Mouse (Mus musculus) gonadal fat pad, adult 2 months (tissue): Measurements from ENCODE around the gene Zfp947. TPM values are rescaled to one million over a fixed set of nuclear protein-coding genes. Genes with fewer than 3 reads are reported as not detected.
"Not testable (repeated sequence)": the region's sequence is repeated elsewhere in the genome, so short reads cannot be mapped to it uniquely, and the experiment has no call there.

Experiments
- DNase-seq: peaks from one replicate; pipeline ENCODE4 v3.0.0-alpha.2; 2012; ENCODE audit warnings: low read depth
- polyA plus RNA-seq: library from polyadenylated mRNA; depleted of rRNA; stranded (reverse); fragments of >200 nt; gene quantifications from 2 replicates; pipeline ENCODE4 v1.2.3, GENCODE M21; 2012; rRNA removed

Gene Zfp947
- 0.30 and 0.43 TPM in 2 replicates for polyA plus RNA-seq

GRCm38 (mm10) chr17:22165722-22166294, at the start of gene Zfp947:
TSS of gene Zfp947 (minus strand) at chr17:22166190.
- peak; percentile 19 for DNase-seq

- DNase-seq = not testable (repeated sequence)
Measured at GRCm38 (mm10) chr17:22165304-22165703, 686 bp downstream of the Zfp947 start.

GRCm38 (mm10) chr17:22153951-22154350, 12.0 kb downstream of the Zfp947 start:
- DNase-seq = not testable (repeated sequence)

- DNase-seq = no peak
Measured at GRCm38 (mm10) chr17:22118770-22119169, 47.2 kb downstream of the Zfp947 start.

Other genes starting within 250 kb of the Zfp947 start
- gene Zfp942, start 203.7 kb downstream of the Zfp947 start, polyA plus RNA-seq = 2.5 TPM in 2 replicates
- gene Zfp943, start 203.6 kb downstream of the Zfp947 start, polyA plus RNA-seq = 4.1 and 5.1 TPM in 2 replicates
- 0.47 and 0.48 TPM in 2 replicates for gene Zfp994, start 59.4 kb upstream of the Zfp947 start, polyA plus RNA-seq
- gene CT030661.1, start 148.6 kb upstream of the Zfp947 start, polyA plus RNA-seq = 1.2 and 1.3 TPM in 2 replicates
- gene Zfp944, start 195.2 kb upstream of the Zfp947 start, polyA plus RNA-seq = 2.2 and 2.5 TPM in 2 replicates
- gene Zfp758, start 195.3 kb upstream of the Zfp947 start, polyA plus RNA-seq = 0.74 and 1.0 TPM in 2 replicates